Mouse (Mus musculus) MEL (cell line): Measurements from ENCODE around the gene Catsper4. TPM values are rescaled to one million over a fixed set of nuclear protein-coding genes. Genes with fewer than 3 reads are reported as not detected.

ENCODE experiments used
- DNase-seq: peaks from one replicate; pipeline ENCODE4 v3.0.0; 2011; ENCODE audit warnings: low read depth, low spot score
- H3K27ac ChIP-seq: 2 replicates; pipeline ENCODE4 v1.5.1; 2012; ENCODE audit warnings: low read depth, mild to moderate bottlenecking, control low read depth, low read length, moderate library complexity; ENCODE audit not compliant: control insufficient read depth
- H3K27me3 ChIP-seq, 2 experiments: fragments of 150-350 bp in 1 of 2; sonication (generic) in 1 of 2; 2 replicates each; pipeline ENCODE4 v1.6.1; 2012; ENCODE audit warnings: low read length in 2 of 2, mild to moderate bottlenecking in 2 of 2, improper control_type of control experiment in 1 of 2, moderate library complexity in 1 of 2; ENCODE audit not compliant: insufficient read depth in 2 of 2, control insufficient read depth in 1 of 2
- H3K36me3 ChIP-seq, 2 experiments: 2 replicates each; pipeline ENCODE4 v1.6.1; 2012 to 2014; ENCODE audit warnings: low read length in 2 of 2, improper control_type of control experiment in 1 of 2, inconsistent platforms in 1 of 2, mild to moderate bottlenecking in 1 of 2; ENCODE audit not compliant: insufficient read depth in 2 of 2, control insufficient read depth in 1 of 2
- H3K4me1 ChIP-seq, 2 experiments: fragments of 150-350 bp in 1 of 2; sonication (generic) in 1 of 2; 2 replicates each; pipeline ENCODE4 v1.6.1; 2012; ENCODE audit warnings: low read length in 2 of 2, improper control_type of control experiment in 1 of 2, mild to moderate bottlenecking in 1 of 2; ENCODE audit not compliant: insufficient read depth in 2 of 2, control insufficient read depth in 1 of 2
- H3K4me3 ChIP-seq, 2 experiments: fragments of 150-350 bp in 1 of 2; sonication (generic) in 1 of 2; 2 replicates each; pipeline ENCODE4 v1.5.1; 2012; ENCODE audit warnings: low read depth in 2 of 2, low read length in 2 of 2, mild to moderate bottlenecking in 2 of 2, moderate library complexity in 2 of 2, control low read depth in 1 of 2, improper control_type of control experiment in 1 of 2; ENCODE audit not compliant: control insufficient read depth in 1 of 2, insufficient read depth in 1 of 2
- H3K79me2 ChIP-seq: 2 replicates; pipeline ENCODE4 v1.6.1; 2012; ENCODE audit warnings: mild to moderate bottlenecking, low read length, moderate library complexity; ENCODE audit not compliant: control insufficient read depth, poor library complexity, insufficient read depth
- H3K9ac ChIP-seq: 2 replicates; pipeline ENCODE4 v1.6.1; 2012; ENCODE audit warnings: low read depth, mild to moderate bottlenecking, control low read depth, low read length, moderate library complexity; ENCODE audit not compliant: control insufficient read depth, poor library complexity, severe bottlenecking
- H3K9me3 ChIP-seq: fragments of 150-350 bp; sonication (generic); replicated peaks from 2 replicates; pipeline ENCODE4 v1.6.1; 2012; ENCODE audit warnings: mild to moderate bottlenecking, low read length, improper control_type of control experiment, moderate library complexity; ENCODE audit not compliant: insufficient read depth
- BHLHE40 ChIP-seq: IDR thresholded peaks from 2 replicates; pipeline ENCODE4 v1.6.1; 2012; ENCODE audit warnings: low read depth, mild to moderate bottlenecking, inconsistent platforms, low read length, improper control_type of control experiment, borderline replicate concordance
- CHD1 ChIP-seq: IDR thresholded peaks from 2 replicates; pipeline ENCODE4 v1.6.1; 2012; ENCODE audit warnings: low read depth, mild to moderate bottlenecking, inconsistent platforms, low read length, improper control_type of control experiment
- CHD2 ChIP-seq: IDR thresholded peaks from 2 replicates; pipeline ENCODE4 v1.6.1; 2011; ENCODE audit warnings: low read length, improper control_type of control experiment
- CTCF ChIP-seq, 3 experiments: IDR thresholded peaks in 2 of 3; conservative IDR thresholded peaks in 1 of 3; 2 replicates each; pipeline ENCODE4 v1.5.1; 2011 to 2012; ENCODE audit warnings: low read length in 3 of 3, low read depth in 2 of 3, mild to moderate bottlenecking in 2 of 3, improper control_type of control experiment in 1 of 3, inconsistent platforms in 1 of 3, mixed read lengths in 1 of 3, moderate library complexity in 1 of 3; ENCODE audit not compliant: control insufficient read depth in 1 of 3, insufficient read depth in 1 of 3, poor library complexity in 1 of 3, severe bottlenecking in 1 of 3
- E2F4 ChIP-seq: IDR thresholded peaks from 2 replicates; pipeline ENCODE4 v1.6.1; 2011; ENCODE audit warnings: low read depth, low read length, improper control_type of control experiment, borderline replicate concordance
- EP300 ChIP-seq, 2 experiments: IDR thresholded peaks; 2 replicates each; pipeline ENCODE4 v1.6.1; 2011; ENCODE audit warnings: improper control_type of control experiment in 2 of 2, low read length in 2 of 2, low read depth in 1 of 2, mild to moderate bottlenecking in 1 of 2
- GABPA ChIP-seq: IDR thresholded peaks from 2 replicates; pipeline ENCODE4 v1.6.1; 2012; ENCODE audit warnings: low read depth, mild to moderate bottlenecking, inconsistent platforms, low read length, improper control_type of control experiment, moderate library complexity
- GATA1 ChIP-seq: IDR thresholded peaks from 2 replicates; pipeline ENCODE4 v1.6.1; 2011; ENCODE audit warnings: low read depth, low read length, improper control_type of control experiment
- JUND ChIP-seq: IDR thresholded peaks from 2 replicates; pipeline ENCODE4 v1.6.1; 2011; ENCODE audit warnings: low read depth, mild to moderate bottlenecking, improper control_type of control experiment, low read length
- KAT2A ChIP-seq: conservative IDR thresholded peaks from 2 replicates; pipeline ENCODE4 v1.6.1; 2012; ENCODE audit warnings: low read depth, low read length, improper control_type of control experiment, inconsistent platforms
- MAX ChIP-seq: IDR thresholded peaks from 2 replicates; pipeline ENCODE4 v1.6.1; 2011; ENCODE audit warnings: low read length, improper control_type of control experiment
- MAZ ChIP-seq: IDR thresholded peaks from 2 replicates; pipeline ENCODE4 v1.6.1; 2012; ENCODE audit warnings: low read depth, mild to moderate bottlenecking, inconsistent platforms, low read length, improper control_type of control experiment
- MXI1 ChIP-seq: IDR thresholded peaks from 2 replicates; pipeline ENCODE4 v1.6.1; 2011; ENCODE audit warnings: mild to moderate bottlenecking, low read depth, low read length, improper control_type of control experiment
- MYC ChIP-seq: IDR thresholded peaks from 2 replicates; pipeline ENCODE4 v1.6.1; 2011; ENCODE audit warnings: low read depth, mild to moderate bottlenecking, low read length, improper control_type of control experiment, moderate library complexity
- NRF1 ChIP-seq: IDR thresholded peaks from 2 replicates; pipeline ENCODE4 v1.6.1; 2014; ENCODE audit warnings: low read depth, mild to moderate bottlenecking, inconsistent platforms, low read length, improper control_type of control experiment, moderate library complexity; ENCODE audit not compliant: poor library complexity, insufficient read depth, severe bottlenecking
- POLR2A ChIP-seq, 2 experiments: IDR thresholded peaks; 2 replicates each; pipeline ENCODE4 v1.6.1; 2011 to 2012; ENCODE audit warnings: low read length in 2 of 2, mild to moderate bottlenecking in 2 of 2, control low read depth in 1 of 2, improper control_type of control experiment in 1 of 2, low read depth in 1 of 2, moderate library complexity in 1 of 2; ENCODE audit not compliant: control insufficient read depth in 1 of 2, insufficient read depth in 1 of 2, poor library complexity in 1 of 2
- POLR2AphosphoS5 ChIP-seq: IDR thresholded peaks from 2 replicates; pipeline ENCODE4 v1.6.1; 2012; ENCODE audit warnings: low read depth, borderline replicate concordance, mild to moderate bottlenecking, inconsistent platforms, low read length, moderate library complexity, mixed read lengths
- RCOR1 ChIP-seq: IDR thresholded peaks from 2 replicates; pipeline ENCODE4 v1.6.1; 2012; ENCODE audit warnings: low read depth, mild to moderate bottlenecking, inconsistent platforms, low read length, improper control_type of control experiment
- SMC3 ChIP-seq: IDR thresholded peaks from 2 replicates; pipeline ENCODE4 v1.6.1; 2011; ENCODE audit warnings: low read depth, low read length, improper control_type of control experiment
- TAL1 ChIP-seq: IDR thresholded peaks from 2 replicates; pipeline ENCODE4 v1.6.1; 2012; ENCODE audit warnings: mild to moderate bottlenecking, inconsistent platforms, low read length, moderate library complexity, mixed read lengths
- TBP ChIP-seq: IDR thresholded peaks from 2 replicates; pipeline ENCODE4 v1.8.0; 2011; ENCODE audit warnings: low read depth, low read length, improper control_type of control experiment
- TCF12 ChIP-seq: IDR thresholded peaks from 2 replicates; pipeline ENCODE4 v1.6.1; 2014; ENCODE audit warnings: low read depth, mild to moderate bottlenecking, inconsistent platforms, low read length, improper control_type of control experiment, moderate library complexity
- UBTF ChIP-seq: IDR thresholded peaks from 2 replicates; pipeline ENCODE4 v1.6.1; 2012; ENCODE audit warnings: low read depth, mild to moderate bottlenecking, inconsistent platforms, low read length, improper control_type of control experiment, moderate library complexity, borderline replicate concordance; ENCODE audit not compliant: insufficient read depth
- USF1 ChIP-seq: IDR thresholded peaks from 2 replicates; pipeline ENCODE4 v1.6.1; 2014; ENCODE audit warnings: low read depth, mild to moderate bottlenecking, inconsistent platforms, low read length, improper control_type of control experiment, moderate library complexity
- USF2 ChIP-seq, 2 experiments: IDR thresholded peaks; 2 replicates each; pipeline ENCODE4 v1.6.1; 2011 to 2012; ENCODE audit warnings: improper control_type of control experiment in 2 of 2, low read length in 2 of 2, borderline replicate concordance in 1 of 2, inconsistent platforms in 1 of 2, low read depth in 1 of 2, mild to moderate bottlenecking in 1 of 2; ENCODE audit not compliant: insufficient read depth in 1 of 2
- ZC3H11A ChIP-seq: IDR thresholded peaks from 2 replicates; pipeline ENCODE4 v1.6.1; 2012; ENCODE audit warnings: low read depth, mild to moderate bottlenecking, inconsistent platforms, low read length, improper control_type of control experiment
- ZKSCAN1 ChIP-seq: IDR thresholded peaks from 2 replicates; pipeline ENCODE4 v1.6.1; 2012; ENCODE audit warnings: low read depth, mild to moderate bottlenecking, inconsistent platforms, low read length, improper control_type of control experiment, moderate library complexity
- polyA plus RNA-seq, 2 experiments: library from polyadenylated mRNA; stranded (reverse) in 1 of 2; unstranded in 1 of 2; fragments of >175 nt in 1 of 2; fragments of >200 nt in 1 of 2; gene quantifications; 2 replicates each; pipeline versions ENCODE4 v1.2.1 to v1.2.4; 2012; ENCODE audit warnings: low replicate concordance in 2 of 2, low read depth in 1 of 2; ENCODE audit not compliant: insufficient read length in 2 of 2, insufficient read depth in 1 of 2, missing spikeins in 1 of 2
- total RNA-seq: library from RNA; depleted of rRNA; stranded (reverse); fragments of 300-350 nt; gene quantifications from 2 replicates; pipeline ENCODE4 v1.2.3, GENCODE M21; 2012; rRNA removed

Gene Catsper4
- total RNA-seq, result not detected in 2 replicates
- not detected for polyA plus RNA-seq

DNA sequence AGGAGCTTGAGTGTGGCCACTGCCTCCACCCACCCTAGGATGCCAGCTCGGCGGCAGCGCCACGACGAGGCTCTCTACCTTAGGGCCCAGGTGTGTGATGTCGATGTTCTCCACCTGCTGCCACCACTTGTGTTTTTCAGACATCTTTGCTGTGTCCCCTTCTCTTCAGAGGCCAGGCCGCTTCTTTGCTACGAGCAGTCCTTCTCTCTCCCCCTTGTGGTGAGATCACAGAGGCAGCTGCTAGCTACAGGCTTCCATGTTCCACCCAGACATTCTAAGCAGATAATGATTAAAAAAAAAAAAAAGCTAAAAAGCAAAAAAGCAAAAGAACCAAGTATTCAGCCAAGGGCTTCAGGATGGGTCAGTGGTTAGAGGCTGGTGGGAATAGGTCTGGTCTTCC lies at the start of gene Catsper4:
TSS of gene Catsper4 (minus strand) at position 190 of the 400 bp plus-strand sequence.
- no peak for DNase-seq
- Histone ChIP-seq H3K9me3 (no peaks in the 10 kb centered on the region), H3K79me2 (no peaks in the 10 kb centered on the region), H3K27me3 (peaks cover 0 to 1% of the 10 kb centered on the region in 2 experiments; a peak in 2 of 4 replicates), H3K36me3 (no peaks in the 10 kb centered on the region), H3K4me1 (no peaks in the 10 kb centered on the region), H3K4me3 (no peak within 1 kb of the TSS), H3K9ac (no peak within 1 kb of the TSS), H3K27ac (no peak within 1 kb of the TSS)
- TF ChIP-seq MXI1, result no peak
- peak; percentile 34 for TF ChIP-seq SMC3
- no peak for TF ChIP-seq POLR2A (IDR thresholded peaks at IDR 0.05; ENCODE audit: control insufficient read depth in 1 of 2, insufficient read depth in 1 of 2, low read depth in 1 of 2, low read length in 2 of 2, poor library complexity in 1 of 2)
- TF ChIP-seq KAT2A, result no peak
- no peak for TF ChIP-seq TAL1
- TF ChIP-seq BHLHE40, result no peak
- no peak for TF ChIP-seq MAX
- no peak for TF ChIP-seq CHD1
- TF ChIP-seq CTCF (IDR thresholded peaks at IDR 0.05 in 2 of 3, conservative IDR thresholded peaks at IDR 0.05 in 1 of 3; ENCODE audit: control insufficient read depth in 1 of 3, insufficient read depth in 1 of 3, low read depth in 2 of 3, low read length in 3 of 3, poor library complexity in 1 of 3, severe bottlenecking in 1 of 3), result peak in 2 of 3 experiments; percentile 23 to 25; a peak in 1 of 6 replicates
- no peak for TF ChIP-seq ZKSCAN1

DNA sequence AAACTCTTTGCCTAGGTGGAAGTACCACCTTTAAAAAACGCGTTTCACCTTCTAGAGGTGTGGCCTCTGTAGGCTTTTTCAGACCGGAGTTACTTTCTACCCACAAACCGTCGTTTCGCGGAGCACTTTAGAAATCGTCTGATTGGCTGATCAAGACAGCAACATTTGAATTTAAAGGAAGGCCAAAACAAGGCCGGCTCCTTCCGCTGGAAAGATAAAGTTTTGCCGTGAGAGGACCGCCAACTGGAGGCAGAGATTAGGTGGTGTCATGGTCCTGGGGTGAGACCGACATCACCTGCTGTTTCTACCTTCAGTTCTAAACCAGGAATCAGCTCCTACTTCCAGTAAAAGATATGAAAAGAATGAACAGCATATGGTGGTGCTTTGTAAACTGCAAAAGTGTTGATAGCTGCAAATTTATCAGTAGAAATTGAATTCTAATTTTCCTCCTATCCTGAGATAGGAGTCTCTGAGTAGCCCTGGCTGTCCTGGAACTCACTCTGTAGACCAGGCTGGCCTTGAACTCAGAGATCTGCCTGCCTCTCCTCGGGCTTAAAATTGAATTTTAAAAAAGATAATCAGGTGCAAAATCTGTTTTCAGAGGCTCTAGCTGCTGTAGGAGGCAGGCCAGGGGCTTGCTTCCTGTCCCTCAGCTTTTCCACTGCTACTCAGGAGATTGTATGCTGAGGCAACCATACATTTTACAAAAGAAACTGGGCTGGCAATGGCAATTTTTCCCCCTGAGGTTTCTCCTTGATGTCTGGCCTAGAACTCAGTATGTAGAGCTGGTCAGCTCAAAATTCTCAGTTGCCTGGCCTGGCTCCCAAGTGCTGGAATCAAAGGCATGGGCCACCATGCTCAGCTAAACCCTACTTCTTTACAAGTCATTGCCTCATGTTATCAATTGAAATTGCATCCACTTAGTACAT lies 46.5 kb upstream of the Catsper4 start:
- peak overlapping the region; percentile 65 to 87 for H3K4me3 ChIP-seq
- no peaks in the 10 kb centered on the region; the same call in 1 of the 2 replicates for H3K79me2 ChIP-seq
- peak overlapping the region; percentile 85 for H3K27ac ChIP-seq
- no peaks in the 10 kb centered on the region for H3K9me3 ChIP-seq
- no peaks in the 10 kb centered on the region for H3K27me3 ChIP-seq
- peaks cover 4 to 12% of the 10 kb centered on the region in 2 experiments; a peak in 3 of 4 replicates for H3K4me1 ChIP-seq
- DNase-seq, result peak; percentile 97
- H3K9ac ChIP-seq, result peak overlapping the region; percentile 69
- H3K36me3 ChIP-seq, result peaks cover 5 to 10% of the 10 kb centered on the region in 2 experiments; a peak in 3 of 4 replicates
- TF ChIP-seq MYC (0 out of 2 replicates have a peak, but pooled peaks have one; percentile 59), POLR2AphosphoS5 (peak; percentile 53; the same call in 1 of the 2 replicates), ZC3H11A (no peak), CHD1 (0 out of 2 replicates have a peak, but pooled peaks have one; percentile 13), SMC3 (no peak), GATA1 (peak; percentile 83), USF1 (no peak), UBTF (no peak), USF2 (IDR thresholded peaks at IDR 0.05; ENCODE audit: borderline replicate concordance in 1 of 2, insufficient read depth in 1 of 2, low read depth in 1 of 2, low read length in 2 of 2) (no peak), ZKSCAN1 (no peak), KAT2A (peak; percentile 46; the same call in 1 of the 2 replicates), E2F4 (no peak), TBP (peak; percentile 53), CHD2 (no peak), JUND (no peak), GABPA (no peak), EP300 (IDR thresholded peaks at IDR 0.05; ENCODE audit: low read depth in 1 of 2, low read length in 2 of 2) (peak; percentile 48 to 76), NRF1 (no peak), TCF12 (peak; percentile 74), MAZ (0 out of 2 replicates have a peak, but pooled peaks have one; percentile 32), CTCF (IDR thresholded peaks at IDR 0.05 in 2 of 3, conservative IDR thresholded peaks at IDR 0.05 in 1 of 3; ENCODE audit: control insufficient read depth in 1 of 3, insufficient read depth in 1 of 3, low read depth in 2 of 3, low read length in 3 of 3, poor library complexity in 1 of 3, severe bottlenecking in 1 of 3) (no peak), RCOR1 (peak; percentile 54; the same call in 1 of the 2 replicates)
